Mouse (Mus musculus): ENCODE measurements around the gene H2-T24. TPM values are rescaled to one million over a fixed set of nuclear protein-coding genes. Genes with fewer than 3 reads are reported as not detected.
"Not testable (repeated sequence)": the region's sequence is repeated elsewhere in the genome, so short reads cannot be mapped to it uniquely, and the experiment has no call there.

H2-T24 gene
- total RNA-seq (2021), result under 1 TPM; 0.62 to 0.93 TPM
- long read RNA-seq, experiment 1, partial matches to known transcripts, result 0 of 1 reads
- long read RNA-seq, experiment 1, other reads (novel, unspliced or antisense), result 1 of 1 reads
- long read RNA-seq, experiment 2, result 0 reads

DNA sequence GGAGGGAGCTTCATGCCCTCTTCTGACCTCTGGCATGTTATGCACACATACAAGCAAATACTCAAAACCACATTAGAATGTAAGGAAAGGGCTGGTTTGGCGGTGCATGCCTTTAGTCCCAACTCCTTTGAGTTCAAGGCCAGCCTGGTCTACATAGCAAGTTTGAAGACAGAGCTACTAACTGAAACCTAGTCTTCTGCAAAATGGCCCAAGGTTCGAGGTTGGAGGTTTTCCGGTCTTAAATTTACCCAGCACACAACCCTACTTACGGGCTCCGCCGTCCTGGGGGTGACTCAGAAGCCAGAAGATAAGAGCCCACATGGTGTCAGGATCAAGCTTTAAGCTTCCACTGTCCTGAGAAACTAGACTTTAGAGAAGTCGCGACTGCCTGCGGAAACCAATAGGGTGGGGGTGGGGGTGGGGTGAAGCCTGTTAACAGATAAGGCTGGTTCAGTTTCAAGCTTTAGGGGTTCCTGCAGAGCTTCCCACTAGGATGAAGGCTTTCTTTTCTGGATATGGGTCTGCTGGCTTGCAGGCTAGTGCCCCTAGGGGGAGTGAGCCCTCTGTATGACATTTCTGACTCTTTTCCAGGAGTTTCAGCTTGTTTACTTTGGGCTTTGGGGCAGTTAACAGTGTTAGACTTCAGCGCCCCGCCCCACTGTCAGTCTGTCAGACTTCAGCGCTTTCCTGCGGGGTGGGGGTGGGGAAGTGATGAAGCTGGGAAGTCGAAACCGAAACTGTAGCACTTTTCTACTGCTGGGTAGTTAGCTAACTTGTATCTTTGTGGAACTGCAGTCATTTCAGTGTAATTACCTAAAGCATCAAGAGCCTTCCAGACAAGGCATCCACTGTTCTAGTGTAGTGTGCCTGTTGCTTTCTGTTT, at the start of gene H2-T24:
TSS of gene H2-T24 (minus strand) at position 370 of the 883 bp plus-strand sequence.
- peak; percentile 62 for DNase-seq
- intact Hi-C loops (cut with DNase I; ENCODE audit: low total_unique reads), result no loop called here

DNA sequence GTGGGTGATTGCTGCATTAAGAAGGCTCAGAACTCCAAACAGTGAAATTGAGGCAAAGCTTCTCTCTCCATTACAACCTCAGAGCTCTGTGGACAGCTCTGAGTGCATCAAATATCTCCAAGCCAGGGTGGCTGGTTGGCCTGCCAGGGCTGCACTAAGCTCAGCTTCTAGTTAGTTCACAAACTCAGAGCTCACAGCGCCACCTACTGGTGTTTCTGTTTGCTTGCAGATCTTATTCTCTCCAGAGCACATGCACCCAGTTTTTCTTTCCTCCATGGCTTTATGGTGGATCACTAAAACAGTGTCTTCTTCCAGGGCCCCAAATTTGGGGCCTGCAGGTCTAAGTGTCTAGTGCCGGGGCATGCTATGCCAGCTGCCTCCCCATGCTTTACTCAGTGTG, 40.5 kb upstream of the H2-T24 start:
- peak; percentile 85 for DNase-seq
- intact Hi-C loops (cut with DNase I; ENCODE audit: low total_unique reads), result loop anchor here (10.0 kb wide), 2 partner anchors 74 to 134 kb away; partner anchors contain the start of gene H2-T3

DNA sequence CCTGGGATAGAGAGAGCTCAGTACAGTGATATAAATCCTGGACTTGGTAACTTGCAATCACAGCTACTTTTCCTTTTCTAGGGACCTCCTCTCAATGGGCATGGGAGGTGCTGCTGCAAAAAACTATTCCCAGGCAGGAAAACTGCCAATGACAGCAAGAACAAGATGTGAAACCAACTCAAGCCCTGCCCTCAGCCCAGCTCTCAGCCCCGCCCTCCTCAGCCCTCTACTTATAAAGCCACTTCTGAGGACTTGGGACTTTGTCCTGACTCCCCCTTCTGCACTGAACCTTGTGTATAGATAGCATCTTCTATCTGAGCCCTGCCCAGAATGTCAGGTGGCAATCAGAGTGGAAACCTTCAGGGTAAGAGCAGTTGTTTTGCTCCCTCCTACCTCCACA, 38.0 kb upstream of the H2-T24 start, which contains the start of gene Gm11127:
TSS of gene Gm11127 (minus strand) at position 10 of the 400 bp plus-strand sequence.
- DNase-seq; intact Hi-C loops (cut with DNase I; ENCODE audit: low total_unique reads): not testable (repeated sequence)

DNA sequence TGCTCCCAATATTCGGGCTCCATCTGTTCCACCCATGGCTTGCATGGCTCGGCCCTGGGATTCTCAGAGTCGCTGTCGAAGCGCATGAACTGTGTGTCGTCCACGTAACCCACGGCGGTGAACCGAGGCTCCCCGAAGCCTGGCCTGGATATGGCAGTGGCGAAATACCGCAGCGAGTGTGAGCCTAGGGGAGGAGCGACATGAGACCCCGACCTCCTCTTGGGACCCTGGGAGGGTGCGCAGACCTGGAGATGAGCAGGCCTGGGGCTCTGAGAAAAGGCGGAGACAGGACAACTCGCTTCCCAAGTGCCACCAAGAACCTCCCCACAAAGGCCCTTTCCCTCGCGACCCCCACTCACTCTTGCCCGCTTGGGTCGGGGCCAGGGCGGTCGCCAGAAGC, 37.6 kb upstream of the H2-T24 start:
- DNase-seq; intact Hi-C loops (cut with DNase I; ENCODE audit: low total_unique reads): not testable (repeated sequence)

GRCm38 (mm10) chr17:36043286-36043685, 22.9 kb upstream of the H2-T24 start:
- intact Hi-C loops (cut with DNase I; ENCODE audit: low total_unique reads), result no loop called here
- no peak for DNase-seq

DNA sequence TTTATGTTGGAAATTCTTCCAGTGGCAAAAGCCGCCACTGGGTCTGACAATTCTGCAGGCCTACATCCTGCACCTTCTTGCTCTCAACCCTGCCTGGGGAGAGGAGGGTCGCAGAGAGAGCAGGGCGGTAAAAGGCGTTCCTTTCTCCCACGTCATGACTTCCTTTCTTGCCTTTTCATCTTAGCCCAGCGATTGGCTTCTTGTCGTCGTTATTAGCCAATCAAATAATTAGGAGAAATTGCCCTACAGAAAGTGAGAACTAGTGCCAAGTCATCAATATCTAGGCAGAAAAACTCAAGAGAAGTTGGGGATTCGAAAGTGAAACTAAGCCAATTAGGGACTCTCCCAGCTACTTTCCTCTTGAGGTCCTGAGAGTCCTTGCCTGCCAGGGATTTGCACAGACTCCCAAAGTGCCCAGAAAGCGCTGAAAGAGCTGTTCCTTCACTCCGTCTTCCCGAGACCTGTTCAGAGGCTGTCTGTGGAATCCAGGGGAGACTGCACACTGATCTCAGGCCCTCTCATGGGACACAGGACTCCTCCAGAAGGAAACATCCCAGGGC, 22.3 kb upstream of the H2-T24 start, which contains the start of the genes H2-T22 and Gm6034:
TSS of gene H2-T22 (minus strand) at position 138 of the 560 bp plus-strand sequence.
TSS of gene Gm6034 (plus strand) at position 352 of the 560 bp plus-strand sequence.
- intact Hi-C loops (cut with DNase I; ENCODE audit: low total_unique reads), result not testable (repeated sequence)
- peak; percentile 41 for DNase-seq

DNA sequence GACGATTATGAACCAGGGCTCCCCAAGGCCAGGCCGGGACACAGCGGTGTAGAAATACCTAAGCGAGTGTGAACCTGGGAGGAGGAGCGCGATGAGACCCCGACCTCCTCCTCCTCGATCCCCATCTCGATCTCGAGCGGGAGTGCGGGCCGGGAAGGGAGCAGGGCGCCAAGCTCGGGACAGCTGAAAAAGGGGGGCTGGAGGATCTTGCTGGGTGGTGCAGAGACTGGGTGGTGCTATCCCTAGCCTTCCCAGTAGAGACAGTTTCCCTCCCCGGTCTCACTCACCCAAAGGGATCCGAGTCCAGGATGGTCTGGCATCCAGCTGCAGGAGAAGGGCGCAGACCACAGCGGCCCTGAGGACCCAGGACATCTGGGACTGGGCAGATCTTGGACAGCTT, 21.7 kb upstream of the H2-T24 start:
- intact Hi-C loops (cut with DNase I; ENCODE audit: low total_unique reads); DNase-seq: not testable (repeated sequence)

GRCm38 (mm10) chr17:36040604-36041003, 20.2 kb upstream of the H2-T24 start:
- intact Hi-C loops (cut with DNase I; ENCODE audit: low total_unique reads); DNase-seq: not testable (repeated sequence)

DNA sequence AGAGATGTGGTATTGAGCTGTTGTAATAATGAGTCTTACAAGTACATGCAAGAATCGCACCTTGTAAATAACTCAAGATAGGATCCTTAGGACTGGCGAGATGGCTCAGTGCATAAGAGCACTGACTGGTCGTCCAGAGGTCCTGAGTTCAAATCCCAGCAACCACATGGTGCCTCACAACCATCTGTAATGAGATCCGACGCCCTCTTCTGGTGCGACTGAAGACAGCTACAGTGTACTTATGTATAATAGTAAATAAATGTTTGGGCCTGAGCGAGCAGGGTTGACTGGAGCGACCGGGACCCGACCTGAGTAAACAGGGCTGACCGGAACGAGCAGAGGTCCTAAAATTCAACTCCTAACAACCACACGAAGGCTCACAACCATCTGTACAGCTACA, 15.8 kb upstream of the H2-T24 start:
- DNase-seq; intact Hi-C loops (cut with DNase I; ENCODE audit: low total_unique reads): not testable (repeated sequence)

GRCm38 (mm10) chr17:36035010-36035638, 14.8 kb upstream of the H2-T24 start:
- DNase-seq, result peak; percentile 46
- intact Hi-C loops (cut with DNase I; ENCODE audit: low total_unique reads), result loop anchor here (2.0 kb wide), 1 partner anchor 38 kb away; no protein-coding TSS in a partner anchor

DNA sequence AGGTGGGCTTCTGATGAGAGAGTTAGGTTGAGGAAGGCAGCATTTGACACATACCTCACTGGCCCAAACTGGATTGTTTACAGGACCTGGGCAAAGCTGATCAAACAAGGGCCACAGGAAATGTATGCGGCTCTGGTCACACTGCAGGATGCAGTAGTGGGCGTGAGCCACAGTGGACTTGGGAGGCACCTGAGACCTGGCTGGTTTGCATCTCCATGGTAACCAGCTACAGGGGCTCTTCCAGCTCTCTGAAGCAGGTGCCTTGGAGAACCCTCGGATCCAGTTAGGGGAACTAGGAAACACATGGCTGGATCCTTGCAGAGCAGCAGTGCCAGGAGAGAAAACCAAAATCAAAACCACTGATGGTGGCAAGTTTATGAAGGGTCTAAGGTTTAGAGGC, 14.2 kb upstream of the H2-T24 start:
- intact Hi-C loops (cut with DNase I; ENCODE audit: low total_unique reads), result loop anchor here (2.0 kb wide), 1 partner anchor 38 kb away; no protein-coding TSS in a partner anchor
- not testable (repeated sequence) for DNase-seq

- intact Hi-C loops (cut with DNase I; ENCODE audit: low total_unique reads), result not testable (repeated sequence)
- DNase-seq, result peak; percentile 22
These were observed 12.1 kb upstream of the H2-T24 start, which contains the start of gene H2-T23 for GRCm38 (mm10) chr17:36032351-36032875. Gene H2-T23, minus strand, starts transcription at chr17:36032855.

GRCm38 (mm10) chr17:36031583-36032331, 11.4 kb upstream of the H2-T24 start:
- intact Hi-C loops (cut with DNase I; ENCODE audit: low total_unique reads); DNase-seq: not testable (repeated sequence)

DNA sequence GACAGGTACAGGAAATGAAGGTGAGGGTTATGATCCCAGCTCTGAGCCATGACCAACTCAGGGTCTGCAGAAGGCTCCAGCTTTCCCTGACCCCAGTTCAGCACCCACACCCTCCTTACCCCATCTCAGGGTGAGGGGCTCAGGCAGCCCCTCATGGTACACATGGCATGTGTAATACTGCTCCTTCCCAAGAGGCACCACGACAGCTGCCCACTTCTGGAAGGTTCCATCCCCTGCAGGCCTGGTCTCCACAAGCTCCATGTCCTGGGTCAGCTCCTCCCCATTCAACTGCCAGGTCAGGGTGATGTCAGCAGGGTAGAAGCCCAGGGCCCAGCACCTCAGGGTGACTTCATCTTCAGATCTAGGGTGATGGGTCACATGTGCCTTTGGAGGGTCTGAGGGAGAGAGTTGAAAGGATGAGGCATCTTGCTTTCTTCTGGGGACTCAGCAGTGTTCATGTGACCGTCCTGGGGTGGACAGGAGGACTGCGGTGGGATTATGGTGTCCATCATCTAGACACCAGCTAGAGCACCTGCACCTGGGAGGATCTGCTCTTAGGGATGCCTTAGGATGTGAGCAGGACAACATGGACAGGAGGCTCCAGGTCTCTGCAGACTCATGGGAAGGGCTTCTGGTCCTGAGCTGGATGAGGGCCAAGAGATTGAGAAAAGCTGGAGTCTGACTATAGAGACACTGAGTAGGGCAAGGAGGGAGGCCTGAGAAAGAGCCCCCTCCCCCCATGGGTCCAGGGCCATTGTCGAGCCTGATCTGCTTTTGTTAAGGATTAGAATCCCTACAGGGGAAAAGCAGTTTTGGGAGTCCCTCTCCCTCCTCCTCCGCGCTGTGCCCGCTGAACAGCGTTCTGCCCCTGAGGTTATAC, 10.6 kb upstream of the H2-T24 start:
- intact Hi-C loops (cut with DNase I; ENCODE audit: low total_unique reads); DNase-seq: not testable (repeated sequence)

GRCm38 (mm10) chr17:36030046-36030702, 9.8 kb upstream of the H2-T24 start:
- intact Hi-C loops (cut with DNase I; ENCODE audit: low total_unique reads); DNase-seq: not testable (repeated sequence)

DNA sequence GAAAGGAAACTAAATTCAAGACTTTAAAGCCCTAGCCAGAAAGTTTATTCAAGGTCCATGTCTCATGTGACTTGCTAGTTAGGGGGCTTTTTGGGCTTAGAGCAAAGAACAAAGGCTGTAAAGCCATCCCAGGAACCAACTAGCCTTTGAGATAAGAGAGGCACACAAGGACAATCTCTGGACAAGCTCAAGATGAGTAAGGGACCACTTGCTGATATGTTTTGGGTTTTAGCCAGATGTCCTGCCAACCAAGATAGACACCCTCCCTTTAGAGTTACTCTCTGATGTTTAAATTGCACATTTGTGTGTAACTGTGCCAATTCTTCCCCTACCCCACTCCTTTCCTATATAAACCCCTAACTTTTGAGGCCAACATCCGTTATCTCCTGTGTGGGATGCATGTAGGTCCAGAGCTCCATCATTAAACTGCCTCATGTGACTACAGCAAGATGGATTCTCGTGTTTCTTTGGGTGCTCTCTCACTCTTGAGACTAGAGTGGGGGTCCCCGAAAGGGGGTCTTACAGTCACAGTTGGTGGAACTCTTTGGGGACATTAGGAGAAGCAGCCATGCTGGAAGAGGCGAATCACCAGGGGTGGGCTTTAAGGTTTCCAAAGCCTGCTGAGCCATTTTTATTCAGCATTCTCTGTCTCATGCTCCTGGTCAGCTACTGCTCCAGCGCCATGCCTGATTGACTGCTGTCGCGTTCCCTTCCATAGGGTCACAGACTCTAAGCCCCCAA, 8.7 kb upstream of the H2-T24 start:
- DNase-seq, result no peak
- intact Hi-C loops (cut with DNase I; ENCODE audit: low total_unique reads), result no loop called here
